Mouse (Mus musculus) ES-Bruce4 (cell line): ENCODE measurements around the gene Tmem26. TPM values are rescaled to one million over a fixed set of nuclear protein-coding genes. Genes with fewer than 3 reads are reported as not detected.

Experiments
- H3K27ac ChIP-seq: 2 replicates; pipeline ENCODE4 v1.5.1; 2012; ENCODE audit warnings: low read length, inconsistent platforms; ENCODE audit not compliant: insufficient read depth
- H3K27me3 ChIP-seq: 2 replicates; pipeline ENCODE4 v1.6.1; 2012; ENCODE audit warnings: mild to moderate bottlenecking, low read length, inconsistent platforms; ENCODE audit not compliant: control insufficient read depth, poor library complexity, insufficient read depth, severe bottlenecking
- H3K36me3 ChIP-seq: 2 replicates; pipeline ENCODE4 v1.6.1; 2012; ENCODE audit warnings: inconsistent platforms, mild to moderate bottlenecking, low read length, moderate library complexity; ENCODE audit not compliant: control insufficient read depth, poor library complexity, insufficient read depth, severe bottlenecking
- H3K4me1 ChIP-seq: one replicate; pipeline ENCODE4 v1.8.1; 2011; ENCODE audit warnings: low read length; ENCODE audit not compliant: control insufficient read depth, insufficient read depth
- H3K4me3 ChIP-seq: 2 replicates; pipeline ENCODE4 v1.5.1; 2011; ENCODE audit warnings: low read depth, mild to moderate bottlenecking, low read length
- H3K9ac ChIP-seq: 2 replicates; pipeline ENCODE4 v1.6.1; 2012; ENCODE audit warnings: low read depth, mild to moderate bottlenecking, inconsistent platforms; ENCODE audit not compliant: poor library complexity, severe bottlenecking
- H3K9me3 ChIP-seq: replicated peaks from 2 replicates; pipeline ENCODE4 v1.6.1; 2012; ENCODE audit warnings: mild to moderate bottlenecking, low read length, inconsistent platforms; ENCODE audit not compliant: control insufficient read depth, poor library complexity, insufficient read depth, severe bottlenecking
- CTCF ChIP-seq: IDR thresholded peaks from one replicate; pipeline ENCODE4 v1.8.1; 2011; ENCODE audit warnings: low read depth, low read length
- EP300 ChIP-seq: IDR thresholded peaks from 2 replicates; pipeline ENCODE4 v1.6.1; 2011; ENCODE audit warnings: low read depth, low read length; ENCODE audit not compliant: insufficient read depth
- POLR2A ChIP-seq: IDR thresholded peaks from one replicate; pipeline ENCODE4 v1.8.1; 2011; ENCODE audit warnings: low read length; ENCODE audit not compliant: insufficient read depth
- polyA plus RNA-seq: library from polyadenylated mRNA; stranded (reverse); fragments of >200 nt; gene quantifications from 2 replicates; pipeline ENCODE4 v1.2.4, GENCODE M21; 2011; ENCODE audit warnings: low read depth; ENCODE audit not compliant: missing spikeins, insufficient read depth, insufficient read length

Gene Tmem26
- polyA plus RNA-seq, 1 experiment, result not detected

DNA sequence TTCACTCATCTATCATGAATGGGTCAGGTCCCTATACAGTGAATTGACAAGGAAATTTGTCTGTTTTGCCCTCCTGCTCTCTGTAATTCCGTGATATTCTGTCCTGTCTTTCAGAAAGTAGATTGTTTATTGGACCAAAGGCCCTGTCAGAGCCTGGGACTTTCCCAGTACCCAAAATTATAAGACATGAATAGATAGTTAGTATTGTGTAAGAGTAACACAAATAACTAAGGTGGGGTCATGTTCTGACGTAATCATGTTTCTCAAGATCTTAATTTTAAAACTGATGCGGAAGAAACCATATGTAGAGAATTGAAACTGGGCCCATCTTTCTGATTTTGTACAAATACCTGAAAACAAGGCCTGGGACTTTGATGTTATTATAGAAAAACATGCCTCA lies 8.1 kb upstream of the Tmem26 start:
- Histone ChIP-seq H3K4me3 (no peak overlapping the region), H3K9ac (no peak overlapping the region), H3K27me3 (no peaks in the 10 kb centered on the region), H3K27ac (no peak overlapping the region), H3K9me3 (no peaks in the 10 kb centered on the region), H3K4me1 (no peaks in the 10 kb centered on the region), H3K36me3 (no peaks in the 10 kb centered on the region)
- no peak for TF ChIP-seq EP300
- TF ChIP-seq CTCF, result no peak
- TF ChIP-seq POLR2A, result no peak

DNA sequence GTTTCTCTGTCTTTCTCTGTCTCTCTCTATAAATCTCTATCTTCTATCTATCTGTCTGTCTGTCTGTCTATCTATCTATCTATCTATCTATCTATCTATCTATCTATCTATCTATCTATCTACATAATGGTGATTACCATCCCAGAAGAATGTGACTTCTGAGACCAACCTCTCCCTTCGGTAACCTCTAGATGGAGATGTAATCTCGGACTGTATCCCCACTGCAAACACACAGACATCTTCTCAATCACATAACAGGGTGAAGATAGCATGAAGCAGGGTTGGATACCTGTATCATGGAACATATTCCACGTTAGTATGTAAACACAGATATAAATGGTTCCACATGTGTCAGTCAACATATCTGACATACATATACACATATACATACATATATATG lies 5.1 kb upstream of the Tmem26 start:
- Histone ChIP-seq H3K27me3 (no peaks in the 10 kb centered on the region), H3K9me3 (no peaks in the 10 kb centered on the region), H3K4me3 (no peak overlapping the region), H3K4me1 (no peaks in the 10 kb centered on the region), H3K9ac (no peak overlapping the region), H3K36me3 (no peaks in the 10 kb centered on the region), H3K27ac (no peak overlapping the region)
- TF ChIP-seq POLR2A (no peak), EP300 (no peak), CTCF (no peak)

DNA sequence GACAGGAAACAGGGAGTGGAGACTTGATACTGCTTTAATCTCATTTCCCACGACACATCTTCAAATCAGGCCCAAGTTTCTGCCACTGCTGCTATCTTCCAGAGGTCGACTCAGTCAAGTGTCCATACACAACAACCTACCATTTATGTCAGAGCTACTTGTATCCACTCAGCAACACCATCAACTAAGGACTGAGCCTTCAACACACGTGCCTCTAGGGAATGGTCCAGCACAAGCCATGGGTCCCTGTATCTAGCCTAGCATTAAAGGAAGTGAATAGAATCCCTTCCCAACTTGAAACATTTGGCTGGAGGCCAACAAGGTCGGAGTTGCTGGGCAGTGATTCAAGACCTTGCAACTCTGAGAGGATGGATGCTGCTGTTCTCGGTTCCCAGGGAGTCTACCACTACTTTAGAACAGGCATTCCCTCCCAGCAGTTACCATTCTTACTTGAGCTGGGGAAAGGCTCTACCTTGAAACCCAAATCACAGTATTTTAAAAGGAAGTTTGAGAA lies 2.5 kb upstream of the Tmem26 start:
- Histone ChIP-seq H3K27ac (no peak overlapping the region), H3K9ac (no peak overlapping the region), H3K9me3 (no peaks in the 10 kb centered on the region), H3K27me3 (no peaks in the 10 kb centered on the region; the same call in 1 of the 2 replicates), H3K4me3 (no peak overlapping the region), H3K36me3 (no peaks in the 10 kb centered on the region), H3K4me1 (no peaks in the 10 kb centered on the region)
- TF ChIP-seq POLR2A (no peak), CTCF (no peak), EP300 (no peak)

DNA sequence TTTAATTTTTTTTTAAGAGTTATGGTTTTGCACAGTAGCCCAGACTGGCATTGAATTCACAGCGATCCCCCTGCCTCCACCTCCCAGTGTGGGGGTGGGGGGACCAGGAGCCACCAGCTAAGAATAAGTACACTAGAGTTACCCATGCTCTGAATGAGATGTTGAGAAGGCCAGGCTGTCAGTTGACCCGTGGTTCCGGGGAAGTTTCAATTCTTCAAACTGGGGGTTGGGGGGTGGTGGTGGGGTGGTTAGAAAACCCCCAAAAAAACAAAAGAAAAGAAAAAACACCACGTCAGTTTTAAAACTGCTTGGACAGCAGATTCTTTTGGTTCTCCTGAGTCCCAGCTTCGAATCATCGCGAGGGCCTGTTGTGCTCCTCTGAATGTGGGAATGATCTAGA lies 431 bp upstream of the Tmem26 start:
- TF ChIP-seq EP300, result no peak
- TF ChIP-seq CTCF, result no peak
- TF ChIP-seq POLR2A, result no peak
- Histone ChIP-seq H3K4me3 (no peak overlapping the region), H3K27me3 (no peaks in the 10 kb centered on the region; the same call in 1 of the 2 replicates), H3K36me3 (no peaks in the 10 kb centered on the region), H3K27ac (no peak overlapping the region), H3K4me1 (no peaks in the 10 kb centered on the region), H3K9ac (no peak overlapping the region), H3K9me3 (no peaks in the 10 kb centered on the region)

DNA sequence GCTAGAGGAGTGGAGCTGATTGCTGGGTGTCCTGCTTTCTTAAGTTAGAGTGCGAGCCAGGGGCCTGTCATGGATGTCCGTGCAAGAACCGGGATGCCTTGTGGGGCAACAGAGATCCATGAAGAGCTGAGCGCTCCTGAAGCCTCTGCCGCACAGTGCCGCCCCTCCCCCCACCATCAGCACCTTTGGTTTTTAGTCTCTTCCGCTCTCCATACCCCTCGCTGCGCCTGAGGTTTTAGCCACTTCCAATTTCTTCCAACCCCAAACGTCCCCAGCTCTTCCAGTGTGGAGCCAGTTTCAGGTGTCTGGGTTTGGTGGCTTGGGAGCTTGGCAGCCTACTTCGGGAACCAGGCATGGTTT lies 895 bp downstream of the Tmem26 start:
- H3K4me1 ChIP-seq, result no peaks in the 10 kb centered on the region
- no peaks in the 10 kb centered on the region for H3K9me3 ChIP-seq
- no peaks in the 10 kb centered on the region for H3K36me3 ChIP-seq
- TF ChIP-seq EP300 (no peak), POLR2A (no peak), CTCF (no peak)
- H3K9ac ChIP-seq, result no peak overlapping the region
- no peaks in the 10 kb centered on the region; the same call in 1 of the 2 replicates for H3K27me3 ChIP-seq
- no peak overlapping the region for H3K27ac ChIP-seq
- H3K4me3 ChIP-seq, result peak overlapping the region; percentile 53

DNA sequence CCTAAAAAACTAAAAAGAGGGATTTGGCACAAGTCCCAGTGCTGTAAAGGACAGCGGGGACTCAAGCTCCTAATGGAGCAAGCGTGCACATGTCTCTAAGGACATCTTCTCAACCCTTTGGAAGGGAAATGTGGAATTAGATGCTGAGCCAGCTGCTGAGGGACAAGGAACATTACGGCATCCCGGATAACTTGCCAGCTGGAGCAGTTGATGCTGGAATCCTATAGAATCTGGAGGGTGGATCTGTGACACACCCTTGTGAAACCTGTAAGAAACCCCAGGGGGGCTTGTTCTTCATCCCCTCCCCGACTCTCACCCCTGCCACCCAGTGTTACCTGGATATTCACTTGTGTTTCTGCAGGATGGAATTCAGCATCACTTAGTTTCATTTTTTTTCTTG lies 4.0 kb downstream of the Tmem26 start:
- no peak overlapping the region for H3K4me3 ChIP-seq
- H3K4me1 ChIP-seq, result no peaks in the 10 kb centered on the region
- H3K27ac ChIP-seq, result no peak overlapping the region
- TF ChIP-seq CTCF, result no peak
- no peak for TF ChIP-seq EP300
- TF ChIP-seq POLR2A, result no peak
- no peaks in the 10 kb centered on the region for H3K9me3 ChIP-seq
- H3K36me3 ChIP-seq, result no peaks in the 10 kb centered on the region
- no peaks in the 10 kb centered on the region; the same call in 1 of the 2 replicates for H3K27me3 ChIP-seq
- H3K9ac ChIP-seq, result no peak overlapping the region
